Mouse (Mus musculus) embryonic facial prominence, embryonic 11.5 days (tissue): ENCODE measurements around the gene Huwe1. TPM values are rescaled to one million over a fixed set of nuclear protein-coding genes. Genes with fewer than 3 reads are reported as not detected.

Experiments used
- ATAC-seq: fragments of 200-750 bp; cut with Nextera tagmentation; replicated peaks from 2 replicates; pipeline ENCODE4 v1.8.0; 2017; ENCODE audit warnings: low read depth; ENCODE audit not compliant: insufficient number of reproducible peaks, low FRiP score, low TSS enrichment
- DNase-seq: peaks from one replicate; pipeline ENCODE4 v3.0.0-alpha.2; 2015; ENCODE audit warnings: low spot score
- H3K27ac ChIP-seq: fragments of 300-500 bp; sonication (generic); replicated peaks from 2 replicates; pipeline ENCODE4 v1.5.1; 2014; ENCODE audit warnings: mild to moderate bottlenecking, low read depth, low read length, control low read depth
- H3K27me3 ChIP-seq: fragments of 300-500 bp; sonication (generic); 2 replicates; pipeline ENCODE4 v1.6.1; 2014; ENCODE audit warnings: mild to moderate bottlenecking, low read length, moderate library complexity, mixed read lengths; ENCODE audit not compliant: control insufficient read depth, insufficient read depth
- H3K36me3 ChIP-seq: fragments of 300-500 bp; sonication (generic); replicated peaks from 2 replicates; pipeline ENCODE4 v1.6.1; 2014; ENCODE audit warnings: low read depth, mild to moderate bottlenecking, low read length, moderate library complexity, mixed read lengths; ENCODE audit not compliant: control insufficient read depth, insufficient read depth
- H3K4me1 ChIP-seq: fragments of 300-500 bp; sonication (generic); 2 replicates; pipeline ENCODE4 v1.6.1; 2014; ENCODE audit warnings: low read length, mixed read lengths; ENCODE audit not compliant: control insufficient read depth, insufficient read depth
- H3K4me2 ChIP-seq: fragments of 300-500 bp; sonication (generic); 2 replicates; pipeline ENCODE4 v1.6.1; 2014; ENCODE audit warnings: low read depth, mild to moderate bottlenecking, control low read depth, low read length, moderate library complexity
- H3K4me3 ChIP-seq: fragments of 300-500 bp; sonication (generic); 2 replicates; pipeline ENCODE4 v1.5.1; 2014; ENCODE audit warnings: low read depth, low read length, control low read depth
- H3K9ac ChIP-seq: fragments of 300-500 bp; sonication (generic); replicated peaks from 2 replicates; pipeline ENCODE4 v1.6.1; 2014; ENCODE audit warnings: mild to moderate bottlenecking, control low read depth, low read length
- H3K9me3 ChIP-seq: fragments of 300-500 bp; sonication (generic); replicated peaks from 2 replicates; pipeline ENCODE4 v1.6.1; 2016; ENCODE audit warnings: mild to moderate bottlenecking, low read length, inconsistent platforms, mixed read lengths; ENCODE audit not compliant: control insufficient read depth
- WGBS: fragments of 180-500 bp; shearing (Covaris S2); extraction: QIAGEN DNeasy Blood & Tissue Kit; methylation state at CpG from one replicate; pipeline ENCODE4 v1.1.7; 2014; 5-methylcytosine and 5-hydroxymethylcytosine counted together
- polyA plus RNA-seq: library from polyadenylated mRNA; unstranded; fragments of >200 nt; fragmentation: Nextera tagmentation; extraction: Ambion mirVana; gene quantifications from 2 replicates; pipeline ENCODE4 v1.2.1, GENCODE M21; 2014

Huwe1 gene
- polyA plus RNA-seq, 1 experiment from 2014 or later = 67.6 TPM

DNA sequence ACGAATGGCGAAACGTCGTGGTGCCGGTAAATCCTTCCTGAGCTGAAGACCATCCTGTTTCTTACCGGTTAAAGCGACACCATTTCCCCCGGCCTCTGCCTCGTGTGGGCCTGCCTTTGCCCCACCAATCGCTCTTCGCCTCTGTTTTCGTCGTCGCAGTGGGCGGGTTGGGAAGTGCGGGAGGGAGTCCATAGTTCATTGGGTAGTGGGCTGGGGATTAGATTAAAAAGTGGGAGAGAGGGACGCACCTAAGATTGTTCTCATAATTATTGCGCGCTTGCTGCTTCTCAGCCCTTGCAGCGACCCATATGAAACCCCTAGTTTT lies 3.1 kb downstream of the Huwe1 start:
- peak overlapping the region; percentile 85 for H3K27ac ChIP-seq
- H3K9me3 ChIP-seq = no peaks in the 10 kb centered on the region
- H3K9ac ChIP-seq = peak overlapping the region; percentile 64
- H3K4me2 ChIP-seq = peak overlapping the region; percentile 45; the same call in 1 of the 2 replicates
- 13% methylated on average over 20 of the region's 20 CpGs for WGBS
- no peaks in the 10 kb centered on the region for H3K27me3 ChIP-seq
- H3K4me1 ChIP-seq = no peaks in the 10 kb centered on the region
- ATAC-seq (peak; percentile 58), DNase-seq (peak; percentile 65)
- H3K36me3 ChIP-seq = no peaks in the 10 kb centered on the region
- peak overlapping the region; percentile 53 for H3K4me3 ChIP-seq

DNA sequence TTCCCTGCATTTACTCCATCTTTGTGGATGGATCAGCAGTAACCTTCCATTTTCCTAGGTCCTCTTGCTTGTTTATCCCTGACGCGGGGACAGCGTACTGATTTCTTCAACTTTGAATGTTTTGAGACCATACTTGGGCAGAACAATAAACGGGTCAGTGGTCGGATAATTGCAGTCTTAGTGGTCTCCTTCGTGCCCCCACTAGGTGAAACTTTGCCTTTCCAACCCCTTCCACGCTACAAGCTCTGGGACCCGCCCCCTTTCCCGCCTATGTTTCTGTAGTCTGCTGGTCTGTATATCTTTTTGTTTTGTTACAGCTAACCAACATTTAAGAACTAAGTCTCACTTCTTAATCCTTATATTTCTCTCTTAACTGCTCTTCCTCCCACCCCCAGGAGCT lies 3.8 kb downstream of the Huwe1 start:
- Histone ChIP-seq H3K27me3 (no peaks in the 10 kb centered on the region), H3K9me3 (no peaks in the 10 kb centered on the region), H3K27ac (no peak overlapping the region), H3K4me3 (peak overlapping the region; percentile 53), H3K36me3 (no peaks in the 10 kb centered on the region), H3K9ac (peak overlapping the region; percentile 64), H3K4me2 (peak overlapping the region; percentile 45), H3K4me1 (no peaks in the 10 kb centered on the region)
- ATAC-seq (no peak), DNase-seq (no peak)
- WGBS = 9% methylated on average over 9 of the region's 9 CpGs

- H3K27me3 ChIP-seq = no peaks in the 10 kb centered on the region
- no peaks in the 10 kb centered on the region for H3K36me3 ChIP-seq
- no peak overlapping the region for H3K9ac ChIP-seq
- H3K4me2 ChIP-seq = no peak overlapping the region
- no peak overlapping the region for H3K4me3 ChIP-seq
- H3K9me3 ChIP-seq = no peaks in the 10 kb centered on the region
- H3K27ac ChIP-seq = no peak overlapping the region
- 85% methylated on average over 6 of the region's 6 CpGs for WGBS
- no peak for DNase-seq
- no peaks in the 10 kb centered on the region for H3K4me1 ChIP-seq
- ATAC-seq = no peak
Observed at GRCm38 (mm10) chrX:151811481-151811880, 10.9 kb downstream of the Huwe1 start.

- Histone ChIP-seq H3K27me3 (no peaks in the 10 kb centered on the region), H3K4me1 (no peaks in the 10 kb centered on the region), H3K9ac (no peak overlapping the region), H3K27ac (no peak overlapping the region), H3K4me2 (no peak overlapping the region), H3K9me3 (no peaks in the 10 kb centered on the region), H3K4me3 (no peak overlapping the region), H3K36me3 (no peaks in the 10 kb centered on the region)
- DNase-seq (no peak), ATAC-seq (no peak)
- 86% methylated on average over 1 of the region's 1 CpGs for WGBS
Observed at GRCm38 (mm10) chrX:151813656-151814055, 13.0 kb downstream of the Huwe1 start.

DNA sequence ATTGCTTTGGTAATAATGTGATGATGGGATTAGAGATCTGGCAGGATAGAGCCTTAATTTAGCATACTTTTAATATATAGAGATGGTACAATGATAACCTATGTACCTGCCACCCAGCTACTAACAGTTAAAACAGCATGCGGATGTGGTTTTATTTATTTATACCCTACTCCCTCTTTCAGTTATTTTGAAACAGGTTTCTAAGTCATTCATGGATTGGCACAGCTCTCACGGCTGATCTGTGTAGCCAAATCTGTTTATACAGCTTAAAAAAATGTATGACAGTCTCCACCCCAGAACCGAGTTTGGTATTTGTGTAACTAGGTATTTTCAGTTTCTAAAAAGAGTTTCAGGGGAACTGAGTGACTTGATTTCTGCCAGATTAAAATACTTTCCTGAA lies 17.1 kb downstream of the Huwe1 start:
- 85% methylated on average over 3 of the region's 3 CpGs for WGBS
- H3K4me3 ChIP-seq = no peak overlapping the region
- DNase-seq (no peak), ATAC-seq (no peak)
- no peak overlapping the region for H3K9ac ChIP-seq
- H3K36me3 ChIP-seq = no peaks in the 10 kb centered on the region
- no peaks in the 10 kb centered on the region for H3K27me3 ChIP-seq
- H3K9me3 ChIP-seq = no peaks in the 10 kb centered on the region
- no peaks in the 10 kb centered on the region for H3K4me1 ChIP-seq
- no peak overlapping the region for H3K4me2 ChIP-seq
- no peak overlapping the region for H3K27ac ChIP-seq

- 96% methylated on average over 1 of the region's 1 CpGs for WGBS
- no peaks in the 10 kb centered on the region for H3K4me1 ChIP-seq
- no peaks in the 10 kb centered on the region for H3K36me3 ChIP-seq
- H3K4me2 ChIP-seq = no peak overlapping the region
- no peak overlapping the region for H3K9ac ChIP-seq
- no peak for ATAC-seq
- DNase-seq = no peak
- no peaks in the 10 kb centered on the region; the same call in 1 of the 2 replicates for H3K27me3 ChIP-seq
- no peak overlapping the region for H3K4me3 ChIP-seq
- H3K27ac ChIP-seq = no peak overlapping the region
- no peaks in the 10 kb centered on the region for H3K9me3 ChIP-seq
Observed at GRCm38 (mm10) chrX:151828971-151829370, 28.4 kb downstream of the Huwe1 start.

- H3K4me1 ChIP-seq = no peaks in the 10 kb centered on the region
- H3K9ac ChIP-seq = no peak overlapping the region
- no peak overlapping the region for H3K4me2 ChIP-seq
- H3K9me3 ChIP-seq = no peaks in the 10 kb centered on the region
- DNase-seq (no peak), ATAC-seq (no peak)
- H3K27me3 ChIP-seq = no peaks in the 10 kb centered on the region; the same call in 1 of the 2 replicates
- no peak overlapping the region for H3K27ac ChIP-seq
- no peak overlapping the region for H3K4me3 ChIP-seq
- H3K36me3 ChIP-seq = no peaks in the 10 kb centered on the region
Observed at GRCm38 (mm10) chrX:151831260-151831659, 30.7 kb downstream of the Huwe1 start.

DNA sequence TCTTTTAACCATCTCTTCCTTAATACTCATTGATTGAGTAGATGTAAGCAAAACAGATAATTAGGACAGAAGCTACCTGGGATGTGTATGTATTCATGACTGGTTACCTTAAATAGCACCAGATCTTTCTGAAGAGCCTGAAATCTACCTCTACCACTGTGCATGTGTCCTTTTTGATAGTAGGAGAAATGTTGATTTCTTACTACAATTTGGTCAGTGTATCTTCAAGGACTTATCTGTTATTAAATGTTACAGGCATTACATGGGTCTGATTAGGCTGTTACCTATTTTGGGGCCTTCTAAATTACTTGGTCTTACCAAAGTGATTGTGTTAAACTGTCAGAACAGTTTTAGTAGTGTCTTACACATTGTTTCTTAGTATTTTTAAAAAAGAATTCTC lies 32.4 kb downstream of the Huwe1 start:
- Histone ChIP-seq H3K36me3 (no peaks in the 10 kb centered on the region), H3K4me1 (no peaks in the 10 kb centered on the region), H3K4me3 (no peak overlapping the region), H3K4me2 (no peak overlapping the region), H3K27me3 (no peaks in the 10 kb centered on the region), H3K9me3 (no peaks in the 10 kb centered on the region), H3K9ac (no peak overlapping the region), H3K27ac (no peak overlapping the region)
- ATAC-seq = no peak
- DNase-seq = no peak

DNA sequence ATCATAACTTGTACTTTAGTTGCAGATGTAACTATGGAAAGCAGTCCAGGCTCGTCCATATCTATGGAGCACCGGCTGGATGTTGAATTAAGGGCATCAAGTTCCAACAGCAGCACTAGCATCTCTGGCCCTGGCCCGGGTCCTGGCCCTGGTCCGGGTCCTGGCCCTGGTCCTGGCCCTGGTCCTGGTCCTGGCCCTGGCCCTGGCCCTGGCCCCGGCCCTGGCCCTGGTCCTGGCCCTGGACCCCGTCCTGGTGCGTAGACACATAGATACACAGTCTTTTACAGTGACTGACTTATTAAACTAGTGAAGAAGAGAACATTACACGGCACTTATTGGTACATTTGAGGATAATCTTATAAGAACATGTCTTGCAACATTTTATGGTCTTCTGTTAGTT lies 58.8 kb downstream of the Huwe1 start:
- no peak overlapping the region for H3K27ac ChIP-seq
- no peaks in the 10 kb centered on the region for H3K4me1 ChIP-seq
- no peaks in the 10 kb centered on the region for H3K36me3 ChIP-seq
- H3K4me2 ChIP-seq = no peak overlapping the region
- DNase-seq = no peak
- WGBS = 91% methylated on average over 8 of the region's 8 CpGs
- H3K27me3 ChIP-seq = no peaks in the 10 kb centered on the region
- no peak overlapping the region for H3K9ac ChIP-seq
- no peak for ATAC-seq
- no peak overlapping the region for H3K4me3 ChIP-seq
- no peaks in the 10 kb centered on the region for H3K9me3 ChIP-seq
